Mouse (Mus musculus) granulocyte monocyte progenitor cell, adult 5-6 weeks (primary cell): ENCODE measurements around the gene Galnt6. TPM values are rescaled to one million over a fixed set of nuclear protein-coding genes. Genes with fewer than 3 reads are reported as not detected.

Experiments
- ATAC-seq: replicated peaks from 2 replicates; pipeline ENCODE4 v1.8.0; 2016; ENCODE audit warnings: mild to moderate bottlenecking, moderate TSS enrichment, inconsistent platforms; ENCODE audit not compliant: poor library complexity, severe bottlenecking
- total RNA-seq, 2 experiments: library from RNA; stranded (forward) in 1 of 2; stranded (reverse) in 1 of 2; fragments of 200-712, 200-1000 nt in 1 of 2; fragments of >200 nt in 1 of 2; fragmentation: Nextera tagmentation in 1 of 2; gene quantifications; 2 replicates each; pipeline ENCODE4 v1.2.3; 2014 to 2017

Gene Galnt6
- total RNA-seq, 2 experiments from 2014 or later: 27.4 to 44.6 TPM

GRCm38 (mm10) chr15:100754805-100755497, 25.8 kb upstream of the Galnt6 start:
- peak; percentile 38; the same call in 1 of the 2 replicates for ATAC-seq

- peak; percentile 36 for ATAC-seq
Observed at GRCm38 (mm10) chr15:100754041-100754440, 24.9 kb upstream of the Galnt6 start.

GRCm38 (mm10) chr15:100753045-100753444, 23.9 kb upstream of the Galnt6 start:
- ATAC-seq: no peak

- no peak for ATAC-seq
Observed at GRCm38 (mm10) chr15:100752439-100752838, 23.3 kb upstream of the Galnt6 start.

- ATAC-seq: peak; percentile 91
Observed at GRCm38 (mm10) chr15:100749751-100750538, 20.8 kb upstream of the Galnt6 start.

GRCm38 (mm10) chr15:100748584-100748983, 19.4 kb upstream of the Galnt6 start:
- ATAC-seq: no peak

- ATAC-seq: peak; percentile 45
Observed at GRCm38 (mm10) chr15:100747121-100747963, 18.2 kb upstream of the Galnt6 start.

- ATAC-seq: no peak
Observed at GRCm38 (mm10) chr15:100746478-100747120, 17.4 kb upstream of the Galnt6 start.

GRCm38 (mm10) chr15:100743238-100743637, 14.1 kb upstream of the Galnt6 start:
- ATAC-seq: peak; percentile 45

GRCm38 (mm10) chr15:100739442-100739841, 10.3 kb upstream of the Galnt6 start:
- ATAC-seq: no peak

GRCm38 (mm10) chr15:100738351-100738781, 9.2 kb upstream of the Galnt6 start:
- ATAC-seq: peak; percentile 77

GRCm38 (mm10) chr15:100737667-100738066, 8.5 kb upstream of the Galnt6 start:
- peak; percentile 39 for ATAC-seq

GRCm38 (mm10) chr15:100735953-100736300, 6.8 kb upstream of the Galnt6 start:
- peak; percentile 59 for ATAC-seq

- peak; percentile 6; the same call in 1 of the 2 replicates for ATAC-seq
Observed at GRCm38 (mm10) chr15:100735095-100735952, 6.1 kb upstream of the Galnt6 start.

GRCm38 (mm10) chr15:100732580-100732979, 3.4 kb upstream of the Galnt6 start:
- peak; percentile 45 for ATAC-seq

GRCm38 (mm10) chr15:100731081-100731480, 1.9 kb upstream of the Galnt6 start:
- ATAC-seq: no peak

- ATAC-seq: peak; percentile 73
Observed at GRCm38 (mm10) chr15:100728586-100728985, 590 bp downstream of the Galnt6 start.

GRCm38 (mm10) chr15:100727834-100728233, 1.3 kb downstream of the Galnt6 start:
- no peak for ATAC-seq

- no peak for ATAC-seq
Observed at GRCm38 (mm10) chr15:100726721-100727120, 2.5 kb downstream of the Galnt6 start.
